17 mouse cellular contexts compared by ENCODE assay signal in the genomic region with DNA sequence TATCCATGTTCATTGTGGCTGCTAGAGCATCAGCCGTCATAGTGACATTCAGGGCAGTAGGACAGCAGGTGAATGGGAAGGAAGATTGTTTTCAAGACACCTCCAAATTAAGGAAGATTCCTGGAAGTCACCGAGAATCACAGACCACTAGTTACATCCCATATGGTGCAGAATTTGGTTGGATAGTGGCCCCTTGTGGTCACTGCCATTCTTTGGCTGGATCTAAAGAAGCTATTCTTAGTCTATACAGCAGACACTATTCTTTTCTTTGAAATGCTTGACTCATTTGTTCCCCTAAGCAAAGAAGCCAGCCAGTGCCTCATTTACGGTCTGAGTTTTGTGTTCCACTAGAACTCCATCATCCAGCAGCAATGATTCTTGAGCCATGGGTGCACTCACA. TPM values are rescaled to one million over a fixed set of nuclear protein-coding genes. Genes with fewer than 3 reads are reported as not detected.
A peak's percentile ranks its signal among the peaks of the same experiment; 100 is the strongest.
DNase-seq lines count a peak whose midpoint lies in the region; ATAC-seq and TF ChIP-seq lines count a peak whose summit lies in the region.
"Had no signal": no experiment of that assay in that cellular context is flagged by ENCODE, and none has a peak within 500 bp of the region (broad histone marks: within the 10 kb centered on the region; RNA-seq: fewer than 3 reads in every experiment).

No protein-coding gene starts in this region.

- no peaks in the 10 kb centered on the region for H3K27me3 ChIP-seq in cerebellum, adult 2 months (ENCODE audit: control insufficient read depth, insufficient read depth, low read length)
- H3K27me3 ChIP-seq in heart, adult 2 months (ENCODE audit: control insufficient read depth, insufficient read depth, low read length), result no peaks in the 10 kb centered on the region
- H3K27me3 ChIP-seq in liver, postnatal 0 days (ENCODE audit: insufficient read depth, low read length), result 0 out of 2 replicates have a peak, but pooled peaks cover 2% of the 10 kb centered on the region
- H3K27me3 ChIP-seq: heart, embryonic 13.5 days; lung, embryonic 15.5 days had no signal

- H3K4me3 ChIP-seq in cerebellum, adult 2 months (replicated peaks; ENCODE audit: insufficient read depth, low read depth, low read length), result no peak overlapping the region
- no peak overlapping the region for H3K4me3 ChIP-seq in heart, adult 2 months
- H3K4me3 ChIP-seq in liver, postnatal 0 days (ENCODE audit: low read depth, low read length), result no peak overlapping the region
- H3K4me3 ChIP-seq: heart, embryonic 13.5 days; lung, embryonic 15.5 days; midbrain, embryonic 12.5 days; neural tube, embryonic 12.5 days had no signal

- TF ChIP-seq POLR2A in cerebellum, adult 2 months (IDR thresholded peaks at IDR 0.05; ENCODE audit: borderline replicate concordance, insufficient read depth, low read length), result no peak
- no peak for TF ChIP-seq POLR2A in heart, adult 2 months (IDR thresholded peaks at IDR 0.05; ENCODE audit: insufficient read depth, low read depth, low read length)

- H3K27ac ChIP-seq in cerebellum, adult 2 months (ENCODE audit: insufficient read depth, low read length), result no peak overlapping the region
- H3K27ac ChIP-seq in heart, adult 2 months, result no peak overlapping the region
- H3K27ac ChIP-seq in liver, postnatal 0 days (ENCODE audit: low read depth), result no peak overlapping the region
- H3K27ac ChIP-seq: heart, embryonic 13.5 days; lung, embryonic 15.5 days; midbrain, embryonic 12.5 days; neural tube, embryonic 12.5 days had no signal

- H3K79me2 ChIP-seq in heart, adult 2 months (replicated peaks; ENCODE audit: control insufficient read depth, insufficient read depth, low read length), result no peaks in the 10 kb centered on the region

- no peak for TF ChIP-seq CTCF in cerebellum, adult 2 months (IDR thresholded peaks at IDR 0.05; ENCODE audit: borderline replicate concordance, insufficient read depth, low read depth, low read length)
- peak; percentile 58 for TF ChIP-seq CTCF in heart, adult 2 months (IDR thresholded peaks at IDR 0.05)
- peak; percentile 30; the same call in 1 of the 2 replicates for TF ChIP-seq CTCF in liver, postnatal 0 days (IDR thresholded peaks at IDR 0.05; ENCODE audit: low read depth)

- H3K4me2 ChIP-seq in liver, postnatal 0 days (ENCODE audit: low read depth, low read length), result no peak overlapping the region
- H3K4me2 ChIP-seq: heart, embryonic 13.5 days; lung, embryonic 15.5 days; midbrain, embryonic 12.5 days; neural tube, embryonic 12.5 days had no signal

- 38% methylated on average over 3 of the region's 3 CpGs for WGBS in cerebellum, adult 2 months
- 50% methylated on average over 3 of the region's 3 CpGs for WGBS in heart, adult 2 months
- WGBS in liver, postnatal 0 days (ENCODE audit: insufficient replicate concordance), result 67% methylated on average over 3 of the region's 3 CpGs

- H3K9me3 ChIP-seq in liver, postnatal 0 days (ENCODE audit: low read length), result no peaks in the 10 kb centered on the region
- H3K9me3 ChIP-seq: heart, embryonic 13.5 days; lung, embryonic 15.5 days; midbrain, embryonic 12.5 days; neural tube, embryonic 12.5 days had no signal

- TF ChIP-seq EP300 in heart, adult 2 months (IDR thresholded peaks at IDR 0.05; ENCODE audit: insufficient read depth, low read depth, low read length), result no peak
- TF ChIP-seq EP300 in liver, postnatal 0 days (IDR thresholded peaks at IDR 0.05; ENCODE audit: low read depth), result no peak

- peaks cover 9% of the 10 kb centered on the region; the same call in 1 of the 2 replicates for H3K36me3 ChIP-seq in heart, adult 2 months (ENCODE audit: control insufficient read depth, insufficient read depth, low read length)
- H3K36me3 ChIP-seq in liver, postnatal 0 days (replicated peaks; ENCODE audit: insufficient read depth, low read length), result no peaks in the 10 kb centered on the region
- H3K36me3 ChIP-seq: midbrain, embryonic 12.5 days; neural tube, embryonic 12.5 days had no signal

- no peak for ATAC-seq in liver, postnatal 0 days

- no peak overlapping the region for H3K9ac ChIP-seq in heart, adult 2 months (ENCODE audit: low read depth, low read length)
- H3K9ac ChIP-seq in liver, postnatal 0 days (replicated peaks), result no peak overlapping the region
- H3K9ac ChIP-seq: heart, embryonic 13.5 days; lung, embryonic 15.5 days; midbrain, embryonic 12.5 days; neural tube, embryonic 12.5 days had no signal

- peaks cover 5% of the 10 kb centered on the region; the same call in 1 of the 2 replicates for H3K4me1 ChIP-seq in cerebellum, adult 2 months (ENCODE audit: control insufficient read depth, insufficient read depth, low read length)
- peaks cover 1% of the 10 kb centered on the region; the same call in 1 of the 2 replicates for H3K4me1 ChIP-seq in heart, adult 2 months (ENCODE audit: control insufficient read depth, insufficient read depth, low read length)
- peaks cover 5% of the 10 kb centered on the region for H3K4me1 ChIP-seq in liver, postnatal 0 days (ENCODE audit: insufficient read depth)

- DNase-seq in cerebellum, adult 2 months, result peak; percentile 26 to 30
- DNase-seq in cerebellum, adult 8-10 months, result no peak
- no peak for DNase-seq in heart, adult 2 months
- no peak for DNase-seq in heart, postnatal 14 days
- no peak for DNase-seq in liver, postnatal 0 days
- no peak for DNase-seq in liver
- DNase-seq in adipocyte (ENCODE audit: low spot score), result peak; percentile 34
- DNase-seq in adrenal gland, postnatal 36 days, result no peak
- DNase-seq: gastrocnemius, postnatal 10 days; thymus, adult 18-20 months had no signal

- intact Hi-C loops in heart, adult 2 months (cut with DNase I), result loop anchor here (5.0 kb wide), 1 partner anchor 383 kb away; a partner anchor contains a TSS
- intact Hi-C loops in heart, postnatal 14 days (cut with DNase I), result loop anchor here (5.0 to 10.0 kb wide), 2 partner anchors 208 to 720 kb away; a partner anchor contains a TSS

RNA-seq across cellular contexts. Expression of a gene that starts 2.8 kb away (rescaled TPM):
- 10.9 TPM in 2 replicates for polyA plus RNA-seq in cerebellum, adult 2 months (2012; rRNA removed)
- 10 to 100 TPM; 22.2 to 24.1 TPM for total RNA-seq in heart, adult 2 months (2021)
- polyA plus RNA-seq in heart, adult 2 months (2012; rRNA removed), result 29.9 and 38.1 TPM in 2 replicates
- 10 to 100 TPM; 15.9 to 17.4 TPM for total RNA-seq in heart, postnatal 14 days (2021)
- polyA plus RNA-seq in liver, postnatal 0 days (2015; fragmentation: Nextera tagmentation; extraction: Ambion mirVana), result 3.7 and 4.2 TPM in 2 replicates
- total RNA-seq in adrenal gland, postnatal 36 days (2021), result 10 to 100 TPM; 94.4 to 98.7 TPM

RNA-seq across cellular contexts. Expression of a gene that starts 9.9 kb away (rescaled TPM):
- polyA plus RNA-seq in cerebellum, adult 2 months (2012; rRNA removed), result 0.20 and 0.35 TPM in 2 replicates
- not detected for total RNA-seq in heart, adult 2 months (2021)
- 0.59 TPM in 1 of 2 replicates, not detected in the other for polyA plus RNA-seq in heart, adult 2 months (2012; rRNA removed)
- under 1 TPM in 1 of 2 experiments, not detected in 1; 0.29 TPM for total RNA-seq in heart, postnatal 14 days (2021)
- polyA plus RNA-seq in liver, postnatal 0 days (2015; fragmentation: Nextera tagmentation; extraction: Ambion mirVana), result not detected in 2 replicates
- total RNA-seq in adrenal gland, postnatal 36 days (2021), result under 1 TPM; 0.16 to 0.20 TPM
- total RNA-seq: gastrocnemius, postnatal 10 days had no signal
- polyA plus RNA-seq: embryonic facial prominence, embryonic 11.5 days; heart, embryonic 13.5 days; kidney, embryonic 16.5 days; midbrain, embryonic 12.5 days; neural tube, embryonic 12.5 days; spleen, adult 2 months had no signal

RNA-seq across cellular contexts. Expression of a gene that starts 40.1 kb away (rescaled TPM):
- polyA plus RNA-seq in cerebellum, adult 2 months (2012; rRNA removed), result not detected in 2 replicates
- under 1 TPM; 0.29 to 0.41 TPM for total RNA-seq in heart, adult 2 months (2021)
- polyA plus RNA-seq in heart, adult 2 months (2012; rRNA removed), result 0.41 and 0.76 TPM in 2 replicates
- under 1 TPM; 0.32 to 0.41 TPM for total RNA-seq in heart, postnatal 14 days (2021)
- not detected in 2 replicates for polyA plus RNA-seq in liver, postnatal 0 days (2015; fragmentation: Nextera tagmentation; extraction: Ambion mirVana)
- not detected for total RNA-seq in adrenal gland, postnatal 36 days (2021)
- polyA plus RNA-seq: embryonic facial prominence, embryonic 11.5 days; kidney, embryonic 16.5 days; lung, embryonic 15.5 days; midbrain, embryonic 12.5 days; neural tube, embryonic 12.5 days; spleen, adult 2 months had no signal

Comparison
In these comparisons a context has a peak if more than half of its experiments do, and no peak if none do; other contexts are left out.
1. DNase-seq: peak in cerebellum, adult 2 months (2 of 2) and adipocyte (single experiment); none in cerebellum, adult 8-10 months (single experiment), heart, adult 2 months (0 of 2), heart, postnatal 14 days (0 of 2), liver, postnatal 0 days (single experiment), liver (single experiment) and adrenal gland, postnatal 36 days (0 of 2).